Mouse (Mus musculus) heart, embryonic 12.5 days (tissue): ENCODE measurements at regions not wholly inside any gene's neighbourhood (a gene's known extent, or its start where the extent isn't known, plus 50 kb on each side); places are given as distances from the start of the nearest gene placed in this dataset.

Experiments
- ATAC-seq: fragments of 200-750 bp; cut with Nextera tagmentation; 2 replicates; pipeline ENCODE4 v1.8.0; 2017; ENCODE audit warnings: moderate TSS enrichment, moderate library complexity; ENCODE audit not compliant: insufficient number of reproducible peaks, low FRiP score
- H3K27ac ChIP-seq: fragments of 300-500 bp; sonication (generic); 2 replicates; pipeline ENCODE4 v1.5.1; 2016; ENCODE audit warnings: mild to moderate bottlenecking, moderate library complexity; ENCODE audit not compliant: poor library complexity, severe bottlenecking
- H3K27me3 ChIP-seq: fragments of 300-500 bp; sonication (generic); replicated peaks from 2 replicates; pipeline ENCODE4 v1.6.1; 2016; ENCODE audit warnings: mild to moderate bottlenecking, moderate library complexity
- H3K36me3 ChIP-seq: fragments of 300-500 bp; sonication (generic); 2 replicates; pipeline ENCODE4 v1.6.1; 2016; ENCODE audit warnings: mild to moderate bottlenecking, moderate library complexity
- H3K4me1 ChIP-seq: fragments of 300-500 bp; sonication (generic); replicated peaks from 2 replicates; pipeline ENCODE4 v1.6.1; 2016; ENCODE audit warnings: mild to moderate bottlenecking
- H3K4me2 ChIP-seq: fragments of 300-500 bp; sonication (generic); 2 replicates; pipeline ENCODE4 v1.6.1; 2016; ENCODE audit warnings: mild to moderate bottlenecking, moderate library complexity
- H3K4me3 ChIP-seq: fragments of 300-500 bp; sonication (generic); 2 replicates; pipeline ENCODE4 v1.5.1; 2016; ENCODE audit warnings: mild to moderate bottlenecking
- H3K9ac ChIP-seq: fragments of 300-500 bp; sonication (generic); 2 replicates; pipeline ENCODE4 v1.6.1; 2016; ENCODE audit warnings: mild to moderate bottlenecking, moderate library complexity
- H3K9me3 ChIP-seq: fragments of 300-500 bp; sonication (generic); replicated peaks from 2 replicates; pipeline ENCODE4 v1.6.1; 2016; ENCODE audit warnings: mild to moderate bottlenecking, moderate library complexity
- WGBS: fragments of 180-500 bp; shearing (Covaris S2); methylation state at CpG from one replicate; pipeline ENCODE4 v1.1.7; 2016; 5-methylcytosine and 5-hydroxymethylcytosine counted together

- H3K27ac ChIP-seq: no peak overlapping the region
- H3K4me2 ChIP-seq: no peak overlapping the region
- no peak overlapping the region for H3K4me3 ChIP-seq
- no peak for ATAC-seq
- H3K4me1 ChIP-seq: no peaks in the 10 kb centered on the region
- no peaks in the 10 kb centered on the region for H3K36me3 ChIP-seq
- WGBS: 87% methylated on average over 20 of the region's 20 CpGs
- no peaks in the 10 kb centered on the region for H3K27me3 ChIP-seq
- H3K9ac ChIP-seq: no peak overlapping the region
- 0 out of 2 replicates have a peak, but pooled peaks cover 3% of the 10 kb centered on the region for H3K9me3 ChIP-seq
These were observed 109.9 kb upstream of the Lrfn2 start for GRCm38 (mm10) chr17:48822101-48822876.

GRCm38 (mm10) chr17:48823921-48824320 is 108.3 kb upstream of the Lrfn2 start:
- no peak for ATAC-seq
- 78% methylated on average over 9 of the region's 9 CpGs for WGBS
- 0 out of 2 replicates have a peak, but pooled peaks cover 3% of the 10 kb centered on the region for H3K9me3 ChIP-seq

GRCm38 (mm10) chr17:48825212-48825913 is 106.8 kb upstream of the Lrfn2 start:
- 61% methylated on average over 9 of the region's 9 CpGs for WGBS
- Histone ChIP-seq H3K4me1 (no peaks in the 10 kb centered on the region), H3K27me3 (no peaks in the 10 kb centered on the region), H3K4me3 (no peak overlapping the region), H3K27ac (no peak overlapping the region), H3K36me3 (no peaks in the 10 kb centered on the region), H3K9me3 (0 out of 2 replicates have a peak, but pooled peaks cover 3% of the 10 kb centered on the region), H3K9ac (no peak overlapping the region), H3K4me2 (no peak overlapping the region)
- no peak for ATAC-seq

More at GRCm38 (mm10) chr17:48823921-48824320, 108.3 kb upstream of the Lrfn2 start:
- H3K36me3 ChIP-seq: no peaks in the 10 kb centered on the region
- H3K4me3 ChIP-seq: no peak overlapping the region
- no peak overlapping the region for H3K9ac ChIP-seq
- H3K27me3 ChIP-seq: no peaks in the 10 kb centered on the region
- no peak overlapping the region for H3K4me2 ChIP-seq
- no peak overlapping the region for H3K27ac ChIP-seq
- H3K4me1 ChIP-seq: no peaks in the 10 kb centered on the region

GRCm38 (mm10) chr17:48838297-48838979 is 93.7 kb upstream of the Lrfn2 start:
- Histone ChIP-seq H3K4me1 (no peaks in the 10 kb centered on the region), H3K4me2 (no peak overlapping the region), H3K4me3 (no peak overlapping the region), H3K9me3 (no peaks in the 10 kb centered on the region), H3K27me3 (0 out of 2 replicates have a peak, but pooled peaks cover 6% of the 10 kb centered on the region), H3K36me3 (no peaks in the 10 kb centered on the region), H3K9ac (no peak overlapping the region), H3K27ac (no peak overlapping the region)
- WGBS: 72% methylated on average over 20 of the region's 20 CpGs
- no peak for ATAC-seq

GRCm38 (mm10) chr17:48847890-48848289 is 84.3 kb upstream of the Lrfn2 start:
- H3K4me2 ChIP-seq: no peak overlapping the region
- no peaks in the 10 kb centered on the region for H3K9me3 ChIP-seq
- no peaks in the 10 kb centered on the region for H3K36me3 ChIP-seq
- ATAC-seq: no peak
- no peaks in the 10 kb centered on the region for H3K4me1 ChIP-seq
- no peak overlapping the region for H3K27ac ChIP-seq
- H3K4me3 ChIP-seq: no peak overlapping the region
- 50% methylated on average over 7 of the region's 7 CpGs for WGBS
- H3K9ac ChIP-seq: no peak overlapping the region
- no peaks in the 10 kb centered on the region for H3K27me3 ChIP-seq

GRCm38 (mm10) chr17:48850910-48851309 is 81.3 kb upstream of the Lrfn2 start:
- Histone ChIP-seq H3K4me2 (no peak overlapping the region), H3K4me3 (no peak overlapping the region), H3K36me3 (no peaks in the 10 kb centered on the region), H3K27me3 (no peaks in the 10 kb centered on the region), H3K27ac (no peak overlapping the region), H3K9ac (no peak overlapping the region), H3K9me3 (no peaks in the 10 kb centered on the region), H3K4me1 (no peaks in the 10 kb centered on the region)
- ATAC-seq: no peak

- H3K9me3 ChIP-seq: no peaks in the 10 kb centered on the region
- ATAC-seq: no peak
- H3K27me3 ChIP-seq: no peaks in the 10 kb centered on the region
- H3K36me3 ChIP-seq: no peaks in the 10 kb centered on the region
- H3K4me1 ChIP-seq: no peaks in the 10 kb centered on the region
- WGBS: 46% methylated on average over 6 of the region's 6 CpGs
- H3K27ac ChIP-seq: no peak overlapping the region
- no peak overlapping the region for H3K4me3 ChIP-seq
- H3K4me2 ChIP-seq: no peak overlapping the region
- no peak overlapping the region for H3K9ac ChIP-seq
These were observed 73.3 kb upstream of the Lrfn2 start for GRCm38 (mm10) chr17:48858891-48859290.

GRCm38 (mm10) chr17:48870443-48870842 is 61.7 kb upstream of the Lrfn2 start:
- H3K9ac ChIP-seq: no peak overlapping the region
- H3K27me3 ChIP-seq: no peaks in the 10 kb centered on the region
- 71% methylated on average over 6 of the region's 6 CpGs for WGBS

GRCm38 (mm10) chr17:48877505-48877904 is 54.7 kb upstream of the Lrfn2 start:
- Histone ChIP-seq H3K4me2 (no peak overlapping the region), H3K9me3 (peaks cover 4% of the 10 kb centered on the region; the same call in 1 of the 2 replicates), H3K9ac (no peak overlapping the region), H3K4me3 (no peak overlapping the region), H3K4me1 (no peaks in the 10 kb centered on the region), H3K27me3 (peaks cover 4% of the 10 kb centered on the region; the same call in 1 of the 2 replicates), H3K36me3 (no peaks in the 10 kb centered on the region), H3K27ac (no peak overlapping the region)
- ATAC-seq: no peak
- WGBS: 78% methylated on average over 8 of the region's 8 CpGs

More at GRCm38 (mm10) chr17:48870443-48870842, 61.7 kb upstream of the Lrfn2 start:
- no peak overlapping the region for H3K4me3 ChIP-seq
- no peak overlapping the region for H3K27ac ChIP-seq
- no peak for ATAC-seq
- no peaks in the 10 kb centered on the region for H3K36me3 ChIP-seq
- peaks cover 7% of the 10 kb centered on the region; the same call in 1 of the 2 replicates for H3K9me3 ChIP-seq
- no peaks in the 10 kb centered on the region for H3K4me1 ChIP-seq
- no peak overlapping the region for H3K4me2 ChIP-seq

GRCm38 (mm10) chr17:48880590-48880989 is 51.6 kb upstream of the Lrfn2 start:
- 88% methylated on average over 3 of the region's 3 CpGs for WGBS
- H3K9ac ChIP-seq: no peak overlapping the region
- peaks cover 7% of the 10 kb centered on the region; the same call in 1 of the 2 replicates for H3K27me3 ChIP-seq
- H3K27ac ChIP-seq: no peak overlapping the region
- H3K9me3 ChIP-seq: no peaks in the 10 kb centered on the region
- no peak overlapping the region for H3K4me2 ChIP-seq
- H3K4me3 ChIP-seq: no peak overlapping the region
- H3K4me1 ChIP-seq: no peaks in the 10 kb centered on the region
- no peaks in the 10 kb centered on the region for H3K36me3 ChIP-seq
- ATAC-seq: no peak

GRCm38 (mm10) chr17:48881946-48882345 is 50.2 kb upstream of the Lrfn2 start:
- ATAC-seq: no peak
- Histone ChIP-seq H3K9ac (no peak overlapping the region), H3K4me3 (no peak overlapping the region), H3K36me3 (no peaks in the 10 kb centered on the region), H3K4me2 (no peak overlapping the region), H3K27ac (no peak overlapping the region), H3K27me3 (peaks cover 7% of the 10 kb centered on the region; the same call in 1 of the 2 replicates), H3K9me3 (no peaks in the 10 kb centered on the region), H3K4me1 (no peaks in the 10 kb centered on the region)
- 72% methylated on average over 5 of the region's 5 CpGs for WGBS
